Mouse (Mus musculus) layer of hippocampus, adult 8-10 months (tissue): ENCODE results near the gene Bend6. TPM values are rescaled to one million over a fixed set of nuclear protein-coding genes. Genes with fewer than 3 reads are reported as not detected.

Source experiments
- DNase-seq, 2 experiments: peaks; one replicate each; pipeline ENCODE4 v3.0.0; 2022; ENCODE audit warnings: low spot score in 2 of 2
- total RNA-seq, 4 experiments: library from RNA; stranded (reverse); gene quantifications; 2 replicates each; pipeline ENCODE4 v1.2.4; 2022

The Bend6 gene
- 10 to 100 TPM; 85.0 to 93.6 (median 85.6) TPM for total RNA-seq

GRCm38 (mm10) chr1:33907421-33908190, at the start of gene Bend6:
Bend6 (minus strand) TSS chr1:33907816.
- DNase-seq, result peak; percentile 47 to 65

- no peak for DNase-seq
Observed at GRCm38 (mm10) chr1:33955626-33956025, 48.0 kb upstream of the Bend6 start.

GRCm38 (mm10) chr1:33948511-33948910, 40.9 kb upstream of the Bend6 start:
- DNase-seq, result no peak

- no peak for DNase-seq
Observed at GRCm38 (mm10) chr1:33947838-33948237, 40.2 kb upstream of the Bend6 start.

GRCm38 (mm10) chr1:33946601-33947395, 39.2 kb upstream of the Bend6 start:
- DNase-seq, result peak; percentile 77 to 79

- DNase-seq, result no peak
Observed at GRCm38 (mm10) chr1:33945756-33946155, 38.1 kb upstream of the Bend6 start.

- DNase-seq, result no peak
Observed at GRCm38 (mm10) chr1:33944977-33945750, 37.5 kb upstream of the Bend6 start.

GRCm38 (mm10) chr1:33943943-33944342, 36.3 kb upstream of the Bend6 start:
- DNase-seq, result no peak

- no peak for DNase-seq
Observed at GRCm38 (mm10) chr1:33942638-33943037, 35.0 kb upstream of the Bend6 start.

GRCm38 (mm10) chr1:33940364-33940928, 32.8 kb upstream of the Bend6 start:
- DNase-seq, result no peak

- DNase-seq, result no peak
Observed at GRCm38 (mm10) chr1:33939828-33940227, 32.2 kb upstream of the Bend6 start.

GRCm38 (mm10) chr1:33935946-33936345, 28.3 kb upstream of the Bend6 start:
- DNase-seq, result no peak

- DNase-seq, result peak in 1 of 2 experiments; percentile 38
Observed at GRCm38 (mm10) chr1:33932845-33933499, 25.4 kb upstream of the Bend6 start.

- DNase-seq, result no peak
Observed at GRCm38 (mm10) chr1:33932196-33932595, 24.6 kb upstream of the Bend6 start.

- no peak for DNase-seq
Observed at GRCm38 (mm10) chr1:33931791-33932190, 24.2 kb upstream of the Bend6 start.

GRCm38 (mm10) chr1:33927466-33927865, 19.9 kb upstream of the Bend6 start:
- DNase-seq, result no peak

- no peak for DNase-seq
Observed at GRCm38 (mm10) chr1:33925283-33925682, 17.7 kb upstream of the Bend6 start.

- DNase-seq, result no peak
Observed at GRCm38 (mm10) chr1:33922975-33923374, 15.4 kb upstream of the Bend6 start.

- DNase-seq, result no peak
Observed at GRCm38 (mm10) chr1:33916554-33916953, 8.9 kb upstream of the Bend6 start.

GRCm38 (mm10) chr1:33911589-33911988, 4.0 kb upstream of the Bend6 start:
- DNase-seq, result no peak
